Mouse (Mus musculus) inflammation-experienced regulatory T-cells, adult 6 months (primary cell): ENCODE measurements around the gene Trmt1l. TPM values are rescaled to one million over a fixed set of nuclear protein-coding genes. Genes with fewer than 3 reads are reported as not detected.
A peak's percentile ranks its signal among the peaks of the same experiment; 100 is the strongest.
"Not testable (repeated sequence)": the region's sequence is repeated elsewhere in the genome, so short reads cannot be mapped to it uniquely, and the experiment has no call there.

Experiments used
- ATAC-seq: one replicate; pipeline ENCODE4 v1.8.0; 2017
- polyA plus RNA-seq, 3 experiments: library from polyadenylated mRNA; unstranded; fragments of 100-300 nt; shearing (Covaris generic); gene quantifications; one replicate each; pipeline ENCODE4 v1.2.1; 2017

Gene Trmt1l
- polyA plus RNA-seq: 10 to 100 TPM; 34.3 to 48.4 (median 45.0) TPM

GRCm38 (mm10) chr1:151428263-151429221 is at the start of gene Trmt1l, which contains the start of gene Swt1:
TSS of gene Trmt1l (plus strand) at chr1:151428542.
TSS of gene Swt1 (minus strand) at chr1:151428455.
- peak; percentile 98 for ATAC-seq

GRCm38 (mm10) chr1:151390029-151390428 is 38.3 kb upstream of the Trmt1l start:
- no peak for ATAC-seq

GRCm38 (mm10) chr1:151409827-151410226 is 18.5 kb upstream of the Trmt1l start:
- no peak for ATAC-seq

- no peak for ATAC-seq
These were observed 6.2 kb upstream of the Trmt1l start for GRCm38 (mm10) chr1:151422178-151422577.

DNA sequence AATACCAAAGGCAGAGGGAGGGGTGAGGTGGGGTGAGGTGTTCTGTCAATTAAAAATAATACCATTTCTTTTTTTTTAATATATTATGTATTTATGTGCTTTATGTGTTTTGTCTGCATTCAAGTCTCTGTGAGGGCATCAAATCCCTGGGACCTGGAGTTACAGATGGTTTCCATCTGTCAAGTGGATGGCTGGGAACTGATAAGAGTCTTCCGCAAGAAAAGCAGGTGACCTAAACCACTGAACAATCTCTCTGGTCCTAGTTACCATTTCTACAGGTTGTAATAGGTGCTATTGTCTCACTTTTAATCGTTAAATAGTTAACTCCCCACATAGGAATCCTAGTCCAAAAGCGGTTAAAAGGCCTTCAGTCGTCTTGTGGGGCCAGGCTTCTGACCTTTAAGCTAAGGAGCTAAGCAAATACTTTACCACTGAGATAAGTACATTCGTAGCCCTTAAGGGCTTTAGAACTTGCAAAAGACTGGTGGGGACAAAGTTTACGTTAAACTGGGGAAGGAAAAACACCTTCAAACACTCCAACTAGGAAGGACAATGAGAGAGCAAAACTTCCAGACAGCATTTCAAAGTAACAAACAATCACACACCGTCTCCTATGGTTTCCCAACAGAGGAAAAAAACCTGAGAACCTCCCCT is 1.3 kb upstream of the Trmt1l start:
- ATAC-seq: no peak

DNA sequence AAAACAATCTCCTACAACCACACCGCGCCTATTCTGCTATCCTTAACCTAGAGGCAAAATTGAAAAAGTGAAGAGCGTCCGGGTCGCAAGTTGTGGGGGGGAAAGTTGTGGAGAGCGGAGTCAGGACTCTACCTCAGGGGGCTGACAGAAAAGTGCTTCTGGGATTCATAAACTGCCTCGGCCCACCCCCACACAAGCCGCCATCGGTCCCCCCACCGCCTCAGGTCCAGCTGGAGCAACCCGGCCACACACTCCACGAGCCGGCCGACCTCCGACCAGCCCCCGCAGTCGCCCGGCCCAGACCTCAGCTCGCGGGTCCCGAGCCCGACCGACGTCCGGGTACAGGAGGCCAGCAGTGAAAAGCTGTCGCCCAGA is 467 bp upstream of the Trmt1l start:
- peak; percentile 2 for ATAC-seq

- peak; percentile 14 for ATAC-seq
These were observed 974 bp downstream of the Trmt1l start for GRCm38 (mm10) chr1:151429316-151429715.

- ATAC-seq: no peak
These were observed 7.1 kb downstream of the Trmt1l start for GRCm38 (mm10) chr1:151435431-151435830.

- ATAC-seq: no peak
These were observed 21.5 kb downstream of the Trmt1l start for GRCm38 (mm10) chr1:151449866-151450265.

GRCm38 (mm10) chr1:151450851-151451250 is 22.5 kb downstream of the Trmt1l start:
- ATAC-seq: no peak

GRCm38 (mm10) chr1:151451946-151452345 is 23.6 kb downstream of the Trmt1l start:
- no peak for ATAC-seq

- ATAC-seq: peak; percentile 92
These were observed 28.7 kb downstream of the Trmt1l start for GRCm38 (mm10) chr1:151457087-151457486.

- no peak for ATAC-seq
These were observed 32.9 kb downstream of the Trmt1l start for GRCm38 (mm10) chr1:151461265-151461664.

GRCm38 (mm10) chr1:151464914-151465313 is 36.6 kb downstream of the Trmt1l start:
- ATAC-seq: no peak

GRCm38 (mm10) chr1:151466571-151466970 is 38.2 kb downstream of the Trmt1l start:
- no peak for ATAC-seq

DNA sequence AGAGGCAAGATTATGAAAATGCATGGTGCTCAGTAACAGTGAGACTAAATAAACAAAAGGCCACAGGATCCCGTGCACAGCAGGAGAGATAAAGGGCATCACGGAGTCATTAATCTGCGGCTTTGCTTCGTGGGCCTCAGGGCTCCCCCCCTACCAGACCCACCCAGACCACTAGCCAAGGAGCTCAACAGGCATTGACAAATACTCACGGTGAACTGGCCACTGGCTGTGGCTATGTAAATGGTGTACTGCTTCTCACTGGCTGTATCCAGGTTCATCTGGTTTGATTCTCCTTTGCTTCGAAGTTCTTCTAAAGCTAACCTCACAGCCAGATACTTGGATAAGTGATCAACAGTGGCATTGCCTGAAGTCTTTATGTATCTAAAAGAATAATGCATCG is 43.1 kb downstream of the Trmt1l start:
- ATAC-seq: no peak

DNA sequence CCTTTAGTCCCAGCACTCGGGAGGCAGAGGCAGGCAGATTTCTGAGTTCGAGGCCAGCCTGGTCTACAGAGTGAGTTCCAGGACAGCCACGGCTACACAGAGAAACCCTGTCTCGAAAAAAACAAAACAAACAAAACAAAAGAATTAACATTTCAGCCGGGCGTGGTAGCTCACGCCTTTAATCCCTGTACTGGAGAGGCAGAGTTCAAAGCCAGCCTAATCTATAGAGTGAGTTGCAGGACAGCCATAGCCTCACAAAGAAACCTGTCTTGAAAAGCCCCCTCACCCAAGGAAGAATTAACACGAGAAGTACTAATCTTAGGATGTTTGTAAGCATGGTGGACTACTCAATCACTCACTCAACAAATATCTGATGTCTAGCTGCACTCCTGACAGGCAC is 44.0 kb downstream of the Trmt1l start:
- ATAC-seq: not testable (repeated sequence)

DNA sequence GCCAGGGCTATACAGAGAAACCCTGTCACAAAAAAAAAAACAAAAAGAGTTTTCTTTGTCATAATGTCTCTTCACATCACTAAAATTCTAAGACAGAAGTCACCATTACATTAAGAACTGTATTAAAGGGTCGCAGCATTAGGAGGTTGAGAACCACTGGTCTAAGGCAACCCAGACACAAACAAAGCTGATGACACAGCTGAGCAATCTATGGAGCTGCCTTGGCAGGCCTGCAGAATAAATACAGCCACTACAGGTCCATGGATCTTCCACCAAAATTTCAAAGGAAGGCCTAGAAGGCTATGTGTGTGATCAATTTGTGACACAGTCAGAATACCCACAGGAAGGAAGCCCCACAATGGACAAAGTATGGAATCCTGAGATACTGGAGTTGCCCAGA is 54.2 kb downstream of the Trmt1l start:
- no peak for ATAC-seq

DNA sequence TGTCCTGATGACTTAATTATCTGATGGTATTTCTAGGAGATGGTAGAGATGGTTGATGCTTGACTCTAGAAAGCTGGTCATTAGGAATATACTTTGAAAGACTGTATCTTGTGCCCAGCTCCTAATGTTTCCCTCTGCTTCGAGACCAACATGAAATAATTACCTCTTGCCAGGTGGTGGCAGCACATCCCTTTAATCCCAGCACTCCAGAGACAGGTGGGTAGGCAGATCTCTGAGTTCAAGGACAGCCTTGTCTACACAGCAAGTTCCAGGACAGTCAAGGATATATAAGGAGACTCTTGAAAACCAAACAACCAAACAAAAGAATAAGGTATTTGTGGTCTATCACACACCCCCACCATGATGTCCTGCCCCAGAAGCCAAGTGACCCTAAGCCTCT is 55.2 kb downstream of the Trmt1l start:
- peak; percentile 48 for ATAC-seq

DNA sequence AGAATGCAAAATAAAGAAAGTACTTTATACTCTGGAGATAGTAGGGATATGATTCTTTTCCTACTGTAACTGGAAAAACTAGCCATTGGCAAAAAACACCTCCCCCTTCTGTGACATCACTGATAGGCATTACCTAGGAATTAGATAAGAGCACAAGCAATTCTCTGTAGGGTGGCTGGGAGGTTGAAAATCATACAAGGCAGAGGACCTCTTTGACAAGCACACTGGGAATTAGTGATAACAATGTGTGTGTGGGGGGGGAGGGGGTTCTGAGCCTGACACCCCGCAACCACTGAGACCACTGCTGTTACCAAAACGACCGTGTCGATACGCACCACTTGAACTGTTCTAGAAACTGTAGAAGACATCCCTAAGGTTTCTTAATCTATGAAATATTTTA is 56.4 kb downstream of the Trmt1l start:
- no peak for ATAC-seq

GRCm38 (mm10) chr1:151489806-151490205 is 61.5 kb downstream of the Trmt1l start:
- ATAC-seq: no peak

- no peak for ATAC-seq
These were observed 64.1 kb downstream of the Trmt1l start for GRCm38 (mm10) chr1:151492419-151492818.

DNA sequence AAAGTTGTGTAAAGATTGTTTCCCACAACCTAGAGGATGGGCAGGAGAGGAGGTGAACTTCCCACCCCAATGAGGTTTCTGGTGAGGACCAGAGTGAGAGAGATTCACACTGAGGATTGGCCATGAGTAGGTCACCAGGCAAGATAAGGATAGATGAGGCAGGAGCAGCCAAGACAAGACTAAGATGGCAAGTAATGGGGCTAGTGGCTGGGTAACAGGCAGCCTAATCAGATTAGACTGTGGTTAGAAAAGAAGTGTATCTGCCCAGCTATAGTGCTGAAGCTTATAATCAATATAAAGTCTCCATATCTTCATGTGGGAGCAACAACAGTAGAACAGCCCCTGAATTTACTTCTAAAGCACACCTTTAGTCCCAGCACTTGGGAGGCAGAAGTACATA is 65.5 kb downstream of the Trmt1l start:
- no peak for ATAC-seq

- no peak for ATAC-seq
These were observed 66.4 kb downstream of the Trmt1l start for GRCm38 (mm10) chr1:151494711-151495110.
